Mouse (Mus musculus): Measurements from ENCODE around the gene Fhad1.

DNA sequence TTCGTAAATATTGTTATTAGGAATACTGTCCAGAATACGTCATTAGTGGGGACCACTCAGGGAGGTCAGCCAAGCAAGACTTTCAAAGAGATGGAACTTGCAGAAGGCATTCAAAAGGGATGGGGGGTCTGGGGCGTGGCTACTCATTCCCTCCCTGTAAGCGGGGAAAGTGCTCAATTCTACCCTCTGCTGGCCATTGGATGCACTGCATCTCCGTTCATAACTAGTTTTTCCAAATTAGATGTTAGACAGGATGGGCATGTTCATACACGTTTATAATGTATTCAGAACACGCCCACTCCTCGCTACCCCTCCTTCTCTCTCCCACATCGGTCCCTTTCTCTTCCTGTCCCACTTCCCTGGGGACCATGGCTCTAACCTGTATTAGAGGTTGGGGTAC, 56.7 kb downstream of the Fhad1 start:
- TF ChIP-seq EP300 (IDR thresholded peaks at IDR 0.05; ENCODE audit: insufficient read depth, low read depth, low read length) (no peak), CTCF (IDR thresholded peaks at IDR 0.05; ENCODE audit: low read depth, low read length) (peak; percentile 63)

Data from ES-Bruce4 (cell line).